Mouse (Mus musculus): ENCODE measurements at regions not wholly inside any gene's neighbourhood (a gene's known extent, or its start where the extent isn't known, plus 50 kb on each side); places are given as distances from the start of the nearest gene placed in this dataset.

- peak; percentile 58 for TF ChIP-seq CTCF (IDR thresholded peaks at IDR 0.05; ENCODE audit: extremely low read depth, insufficient read depth, low read length)
- no peak for TF ChIP-seq POLR2A (IDR thresholded peaks at IDR 0.05; ENCODE audit: extremely low read depth, insufficient read depth, low read length)
Measured at GRCm38 (mm10) chr6:14207509-14207908, 336.2 kb upstream of the 2610001J05Rik start.

Measured in cortical plate, adult 2 months (tissue).